Mouse (Mus musculus): ENCODE data around the gene E030025P04Rik.

GRCm38 (mm10) chr11:109109826-109110346, 34.3 kb downstream of the E030025P04Rik start:
- TF ChIP-seq POLR2A (IDR thresholded peaks at IDR 0.05; ENCODE audit: insufficient read depth, low read length) (no peak), CTCF (IDR thresholded peaks at IDR 0.05; ENCODE audit: low read depth, low read length) (no peak), EP300 (IDR thresholded peaks at IDR 0.05; ENCODE audit: insufficient read depth, low read depth, low read length) (peak; percentile 87)

All from ES-Bruce4 (cell line).